Mouse (Mus musculus) gastrocnemius, adult 8-10 months (tissue): ENCODE data around the gene Thrb. TPM values are rescaled to one million over a fixed set of nuclear protein-coding genes. Genes with fewer than 3 reads are reported as not detected.

Source experiments
- DNase-seq, 2 experiments: peaks; one replicate each; pipeline ENCODE4 v3.0.0; 2022; ENCODE audit warnings: low spot score in 2 of 2
- total RNA-seq, 4 experiments: library from RNA; stranded (reverse); gene quantifications; 2 replicates each; pipeline ENCODE4 v1.2.4; 2022

The Thrb gene
- 10 to 100 TPM; 29.1 to 31.3 (median 30.4) TPM for total RNA-seq

GRCm38 (mm10) chr14:17659686-17660328, at the start of gene Thrb:
Gene Thrb (plus strand): TSS chr14:17660261.
- DNase-seq: peak in 1 of 2 experiments; percentile 33

GRCm38 (mm10) chr14:17621671-17622070, 38.4 kb upstream of the Thrb start:
- no peak for DNase-seq

GRCm38 (mm10) chr14:17623936-17624335, 36.1 kb upstream of the Thrb start:
- DNase-seq: no peak

- no peak for DNase-seq
Measured at GRCm38 (mm10) chr14:17629215-17629614, 30.8 kb upstream of the Thrb start.

GRCm38 (mm10) chr14:17632887-17633522, 27.1 kb upstream of the Thrb start:
- peak; percentile 51 to 57 for DNase-seq

GRCm38 (mm10) chr14:17636971-17637370, 23.1 kb upstream of the Thrb start:
- DNase-seq: no peak

GRCm38 (mm10) chr14:17641770-17642169, 18.3 kb upstream of the Thrb start:
- DNase-seq: no peak

GRCm38 (mm10) chr14:17655084-17655483, 5.0 kb upstream of the Thrb start:
- DNase-seq: no peak

GRCm38 (mm10) chr14:17659031-17659430, 1.0 kb upstream of the Thrb start:
- DNase-seq: peak; percentile 68 to 76

GRCm38 (mm10) chr14:17660329-17661099, 453 bp downstream of the Thrb start:
- DNase-seq: peak; percentile 84 to 89

- DNase-seq: no peak
Measured at GRCm38 (mm10) chr14:17661100-17661521, 1.1 kb downstream of the Thrb start.

- DNase-seq: no peak
Measured at GRCm38 (mm10) chr14:17662087-17662486, 2.0 kb downstream of the Thrb start.

GRCm38 (mm10) chr14:17674335-17674734, 14.3 kb downstream of the Thrb start:
- peak in 1 of 2 experiments; percentile 22 for DNase-seq

GRCm38 (mm10) chr14:17675214-17675613, 15.2 kb downstream of the Thrb start:
- no peak for DNase-seq

GRCm38 (mm10) chr14:17681479-17681878, 21.4 kb downstream of the Thrb start:
- no peak for DNase-seq

GRCm38 (mm10) chr14:17684881-17685280, 24.8 kb downstream of the Thrb start:
- no peak for DNase-seq

- DNase-seq: no peak
Measured at GRCm38 (mm10) chr14:17685491-17685890, 25.4 kb downstream of the Thrb start.

- no peak for DNase-seq
Measured at GRCm38 (mm10) chr14:17686939-17687338, 26.9 kb downstream of the Thrb start.

GRCm38 (mm10) chr14:17691246-17691645, 31.2 kb downstream of the Thrb start:
- no peak for DNase-seq

GRCm38 (mm10) chr14:17695526-17695925, 35.5 kb downstream of the Thrb start:
- DNase-seq: no peak

- DNase-seq: no peak
Measured at GRCm38 (mm10) chr14:17697920-17698632, 38.0 kb downstream of the Thrb start.

- no peak for DNase-seq
Measured at GRCm38 (mm10) chr14:17700228-17700627, 40.2 kb downstream of the Thrb start.
